Mouse (Mus musculus) forebrain, embryonic 14.5 days (tissue): ENCODE measurements at regions not wholly inside any gene's neighbourhood (a gene's known extent, or its start where the extent isn't known, plus 50 kb on each side); places are given as distances from the start of the nearest gene placed in this dataset.

Experiments
- ATAC-seq: fragments of 200-750 bp; cut with Nextera tagmentation; 2 replicates; pipeline ENCODE4 v1.8.0; 2017; ENCODE audit warnings: mild to moderate bottlenecking, moderate library complexity
- DNase-seq: peaks from one replicate; pipeline ENCODE4 v3.0.0-alpha.2; 2015; ENCODE audit warnings: low spot score
- H3K27ac ChIP-seq: fragments of 300-500 bp; sonication (generic); 2 replicates; pipeline ENCODE4 v1.5.1; 2014; ENCODE audit warnings: low read depth, mild to moderate bottlenecking, control low read depth, low read length, moderate library complexity
- H3K27me3 ChIP-seq: fragments of 300-500 bp; sonication (generic); replicated peaks from 2 replicates; pipeline ENCODE4 v1.6.1; 2014; ENCODE audit warnings: low read length, control low read depth, mixed read lengths; ENCODE audit not compliant: control insufficient read depth, insufficient read depth
- H3K36me3 ChIP-seq: fragments of 300-500 bp; sonication (generic); 2 replicates; pipeline ENCODE4 v1.6.1; 2014; ENCODE audit warnings: low read length, control low read depth; ENCODE audit not compliant: control insufficient read depth, insufficient read depth
- H3K4me1 ChIP-seq: fragments of 300-500 bp; sonication (generic); 2 replicates; pipeline ENCODE4 v1.6.1; 2014; ENCODE audit warnings: antibody characterized with exemption, low read length, control low read depth; ENCODE audit not compliant: control insufficient read depth, insufficient read depth
- H3K4me2 ChIP-seq: fragments of 300-500 bp; sonication (generic); 2 replicates; pipeline ENCODE4 v1.6.1; 2014; ENCODE audit warnings: mild to moderate bottlenecking, control low read depth, low read length
- H3K4me3 ChIP-seq: fragments of 300-500 bp; sonication (generic); 2 replicates; pipeline ENCODE4 v1.5.1; 2014; ENCODE audit warnings: low read depth, low read length, control low read depth
- H3K9ac ChIP-seq: fragments of 300-500 bp; sonication (generic); 2 replicates; pipeline ENCODE4 v1.6.1; 2014; ENCODE audit warnings: mild to moderate bottlenecking, low read length, control low read depth, moderate library complexity
- H3K9me3 ChIP-seq: fragments of 300-500 bp; sonication (generic); replicated peaks from 2 replicates; pipeline ENCODE4 v1.6.1; 2016; ENCODE audit warnings: low read length, control low read depth, mixed read lengths; ENCODE audit not compliant: control insufficient read depth
- whole genome bisulfite sequencing: fragments of 180-500 bp; shearing (Covaris S2); extraction: QIAGEN DNeasy Blood & Tissue Kit; methylation state at CpG from one replicate; pipeline ENCODE4 v1.1.7; 2014; 5-methylcytosine and 5-hydroxymethylcytosine counted together

- DNase-seq, result no peak
- Histone ChIP-seq H3K4me1 (peaks cover 10% of the 10 kb centered on the region), H3K36me3 (no peaks in the 10 kb centered on the region), H3K27me3 (no peaks in the 10 kb centered on the region), H3K27ac (no peak overlapping the region), H3K9ac (no peak overlapping the region), H3K4me2 (no peak overlapping the region), H3K9me3 (no peaks in the 10 kb centered on the region; the same call in 1 of the 2 replicates), H3K4me3 (no peak overlapping the region)
- WGBS, result 88% methylated on average over 13 of the region's 13 CpGs
- ATAC-seq, result no peak
These were observed 218.8 kb upstream of the Spdye4c start for GRCm38 (mm10) chr2:128372204-128372603.

GRCm38 (mm10) chr2:128373363-128374252 is 217.4 kb upstream of the Spdye4c start:
- Histone ChIP-seq H3K27ac (no peak overlapping the region), H3K4me3 (no peak overlapping the region)
- DNase-seq, result peak; percentile 66

GRCm38 (mm10) chr2:128374253-128374566 is 216.8 kb upstream of the Spdye4c start:
- Histone ChIP-seq H3K9ac (no peak overlapping the region), H3K27ac (no peak overlapping the region), H3K4me3 (no peak overlapping the region), H3K4me1 (peaks cover 10% of the 10 kb centered on the region), H3K9me3 (no peaks in the 10 kb centered on the region), H3K4me2 (no peak overlapping the region), H3K27me3 (no peaks in the 10 kb centered on the region), H3K36me3 (no peaks in the 10 kb centered on the region)
- no peak for DNase-seq
- ATAC-seq, result no peak
- WGBS, result 78% methylated on average over 2 of the region's 2 CpGs

More at GRCm38 (mm10) chr2:128373363-128374252, 217.4 kb upstream of the Spdye4c start:
- WGBS, result 16% methylated on average over 12 of the region's 12 CpGs
- Histone ChIP-seq H3K36me3 (no peaks in the 10 kb centered on the region), H3K9me3 (no peaks in the 10 kb centered on the region; the same call in 1 of the 2 replicates), H3K4me1 (peaks cover 10% of the 10 kb centered on the region), H3K27me3 (no peaks in the 10 kb centered on the region), H3K4me2 (0 out of 2 replicates have a peak overlapping the region, but pooled peaks have one; percentile 12), H3K9ac (no peak overlapping the region)
- peak; percentile 70 for ATAC-seq

GRCm38 (mm10) chr2:128374926-128375325 is 216.1 kb upstream of the Spdye4c start:
- peaks cover 10% of the 10 kb centered on the region for H3K4me1 ChIP-seq
- H3K27me3 ChIP-seq, result no peaks in the 10 kb centered on the region
- H3K36me3 ChIP-seq, result no peaks in the 10 kb centered on the region
- 96% methylated on average over 5 of the region's 5 CpGs for WGBS
- H3K27ac ChIP-seq, result no peak overlapping the region
- ATAC-seq (no peak), DNase-seq (no peak)
- no peaks in the 10 kb centered on the region for H3K9me3 ChIP-seq
- no peak overlapping the region for H3K4me3 ChIP-seq
- no peak overlapping the region for H3K4me2 ChIP-seq
- no peak overlapping the region for H3K9ac ChIP-seq

- peaks cover 10% of the 10 kb centered on the region for H3K4me1 ChIP-seq
- ATAC-seq (no peak), DNase-seq (no peak)
- H3K9ac ChIP-seq, result no peak overlapping the region
- H3K4me3 ChIP-seq, result no peak overlapping the region
- WGBS, result 92% methylated on average over 3 of the region's 3 CpGs
- no peaks in the 10 kb centered on the region for H3K9me3 ChIP-seq
- no peaks in the 10 kb centered on the region for H3K36me3 ChIP-seq
- no peak overlapping the region for H3K27ac ChIP-seq
- no peak overlapping the region for H3K4me2 ChIP-seq
- H3K27me3 ChIP-seq, result no peaks in the 10 kb centered on the region
These were observed 215.2 kb upstream of the Spdye4c start for GRCm38 (mm10) chr2:128375827-128376226.

- H3K4me1 ChIP-seq, result peaks cover 10% of the 10 kb centered on the region
- H3K9me3 ChIP-seq, result no peaks in the 10 kb centered on the region
- H3K27ac ChIP-seq, result no peak overlapping the region
- no peaks in the 10 kb centered on the region for H3K36me3 ChIP-seq
- no peak overlapping the region for H3K9ac ChIP-seq
- DNase-seq (no peak), ATAC-seq (no peak)
- no peak overlapping the region for H3K4me2 ChIP-seq
- H3K4me3 ChIP-seq, result no peak overlapping the region
- no peaks in the 10 kb centered on the region for H3K27me3 ChIP-seq
- WGBS, result 84% methylated on average over 6 of the region's 6 CpGs
These were observed 213.8 kb upstream of the Spdye4c start for GRCm38 (mm10) chr2:128377176-128377575.

- H3K27ac ChIP-seq, result no peak overlapping the region
- no peak overlapping the region for H3K9ac ChIP-seq
- 64% methylated on average over 10 of the region's 10 CpGs for WGBS
These were observed 213.3 kb upstream of the Spdye4c start for GRCm38 (mm10) chr2:128377680-128378079.

GRCm38 (mm10) chr2:128378456-128378855 is 212.6 kb upstream of the Spdye4c start:
- Histone ChIP-seq H3K4me1 (peaks cover 9% of the 10 kb centered on the region), H3K27ac (no peak overlapping the region), H3K9me3 (no peaks in the 10 kb centered on the region), H3K4me3 (no peak overlapping the region), H3K4me2 (no peak overlapping the region), H3K27me3 (no peaks in the 10 kb centered on the region), H3K36me3 (no peaks in the 10 kb centered on the region), H3K9ac (no peak overlapping the region)
- ATAC-seq (no peak), DNase-seq (no peak)
- 71% methylated on average over 7 of the region's 7 CpGs for WGBS

More at GRCm38 (mm10) chr2:128377680-128378079, 213.3 kb upstream of the Spdye4c start:
- Histone ChIP-seq H3K4me2 (no peak overlapping the region), H3K4me3 (no peak overlapping the region), H3K27me3 (no peaks in the 10 kb centered on the region), H3K36me3 (no peaks in the 10 kb centered on the region), H3K4me1 (peaks cover 10% of the 10 kb centered on the region), H3K9me3 (no peaks in the 10 kb centered on the region)
- ATAC-seq (no peak), DNase-seq (no peak)

GRCm38 (mm10) chr2:128379151-128379550 is 211.9 kb upstream of the Spdye4c start:
- Histone ChIP-seq H3K4me1 (peaks cover 2% of the 10 kb centered on the region), H3K36me3 (no peaks in the 10 kb centered on the region), H3K4me2 (no peak overlapping the region), H3K27me3 (no peaks in the 10 kb centered on the region), H3K4me3 (no peak overlapping the region), H3K27ac (no peak overlapping the region), H3K9ac (no peak overlapping the region), H3K9me3 (no peaks in the 10 kb centered on the region)
- no peak for DNase-seq
- WGBS, result 82% methylated on average over 8 of the region's 8 CpGs
- ATAC-seq, result no peak
